Mouse (Mus musculus): Measurements from ENCODE around the gene Upf3b. TPM values are rescaled to one million over a fixed set of nuclear protein-coding genes. Genes with fewer than 3 reads are reported as not detected.
"Not testable (repeated sequence)": the region's sequence is repeated elsewhere in the genome, so short reads cannot be mapped to it uniquely, and the experiment has no call there.

Upf3b gene
- 2.9 and 4.7 TPM in 2 replicates for polyA plus RNA-seq (2012; rRNA removed)

GRCm38 (mm10) chrX:37110193-37110880, at the start of gene Upf3b:
TSS of gene Upf3b (minus strand) at chrX:37110322.
- Histone ChIP-seq H3K4me1 (ENCODE audit: control insufficient read depth, insufficient read depth, low read length) (0 out of 2 replicates have a peak, but pooled peaks cover 2% of the 10 kb centered on the region), H3K4me3 (replicated peaks; ENCODE audit: extremely low read depth, low read depth, low read length) (peak within 1 kb of the TSS; percentile 89)
- DNase-seq: peak; percentile 74
- TF ChIP-seq CTCF (IDR thresholded peaks at IDR 0.05; ENCODE audit: insufficient read depth, low read length) (no peak), POLR2A (IDR thresholded peaks at IDR 0.05; ENCODE audit: borderline replicate concordance, extremely low read depth, low read depth, low read length) (peak; percentile 77; the same call in 1 of the 2 replicates)
- WGBS: 27% methylated on average over 30 of the region's 30 CpGs

- no peak for DNase-seq
- TF ChIP-seq CTCF (IDR thresholded peaks at IDR 0.05; ENCODE audit: insufficient read depth, low read length) (no peak), POLR2A (IDR thresholded peaks at IDR 0.05; ENCODE audit: borderline replicate concordance, extremely low read depth, low read depth, low read length) (no peak)
- H3K4me1 ChIP-seq (ENCODE audit: control insufficient read depth, insufficient read depth, low read length): no peaks in the 10 kb centered on the region
- WGBS: 58% methylated on average over 4 of the region's 4 CpGs
- no peak overlapping the region for H3K4me3 ChIP-seq (replicated peaks; ENCODE audit: extremely low read depth, low read depth, low read length)
Measured at GRCm38 (mm10) chrX:37157839-37158238, 47.7 kb upstream of the Upf3b start.

- Histone ChIP-seq H3K4me1 (ENCODE audit: control insufficient read depth, insufficient read depth, low read length) (no peaks in the 10 kb centered on the region), H3K4me3 (replicated peaks; ENCODE audit: extremely low read depth, low read depth, low read length) (no peak overlapping the region)
- 80% methylated on average over 2 of the region's 2 CpGs for WGBS
- DNase-seq: no peak
- TF ChIP-seq CTCF (IDR thresholded peaks at IDR 0.05; ENCODE audit: insufficient read depth, low read length): peak; percentile 27; the same call in 1 of the 2 replicates
- no peak for TF ChIP-seq POLR2A (IDR thresholded peaks at IDR 0.05; ENCODE audit: borderline replicate concordance, extremely low read depth, low read depth, low read length)
Measured at GRCm38 (mm10) chrX:37144954-37145353, 34.8 kb upstream of the Upf3b start.

GRCm38 (mm10) chrX:37144498-37144897, 34.4 kb upstream of the Upf3b start:
- DNase-seq; H3K4me1 ChIP-seq (ENCODE audit: control insufficient read depth, insufficient read depth, low read length); H3K4me3 ChIP-seq (replicated peaks; ENCODE audit: extremely low read depth, low read depth, low read length): not testable (repeated sequence)
- 65% methylated on average over 2 of the region's 4 CpGs for WGBS

DNA sequence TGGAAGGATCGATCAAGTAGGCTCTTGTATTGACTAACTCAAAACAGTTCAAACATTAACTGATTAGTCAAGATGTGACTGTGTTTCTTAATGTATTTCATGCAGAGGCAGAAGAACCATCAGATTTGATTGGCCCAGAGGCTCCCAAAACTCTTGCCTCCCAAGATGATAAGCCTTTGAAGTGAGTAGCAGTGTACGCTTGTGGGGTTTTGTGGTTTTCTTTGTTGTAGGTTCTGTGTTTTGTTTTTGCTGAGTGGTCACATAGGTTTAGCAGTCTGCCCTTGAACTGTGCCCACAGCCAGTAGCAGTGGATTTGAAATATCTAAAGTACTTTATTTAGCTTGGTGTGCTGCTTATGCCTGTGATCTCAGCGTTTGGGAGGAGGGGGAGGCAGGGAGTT, 31.6 kb upstream of the Upf3b start:
- Histone ChIP-seq H3K4me1 (ENCODE audit: control insufficient read depth, insufficient read depth, low read length) (no peaks in the 10 kb centered on the region), H3K4me3 (replicated peaks; ENCODE audit: extremely low read depth, low read depth, low read length) (no peak overlapping the region)
- TF ChIP-seq CTCF (IDR thresholded peaks at IDR 0.05; ENCODE audit: insufficient read depth, low read length) (no peak), POLR2A (IDR thresholded peaks at IDR 0.05; ENCODE audit: borderline replicate concordance, extremely low read depth, low read depth, low read length) (no peak)
- WGBS: 78% methylated on average over 3 of the region's 3 CpGs
- DNase-seq: no peak

- Histone ChIP-seq H3K4me3 (replicated peaks; ENCODE audit: extremely low read depth, low read depth, low read length) (peak within 1 kb of the TSS; percentile 67), H3K4me1 (ENCODE audit: control insufficient read depth, insufficient read depth, low read length) (no peaks in the 10 kb centered on the region; the same call in 1 of the 2 replicates)
- TF ChIP-seq POLR2A (IDR thresholded peaks at IDR 0.05; ENCODE audit: borderline replicate concordance, extremely low read depth, low read depth, low read length): 0 out of 2 replicates have a peak, but pooled peaks have one; percentile 36
- no peak for TF ChIP-seq CTCF (IDR thresholded peaks at IDR 0.05; ENCODE audit: insufficient read depth, low read length)
- 19% methylated on average over 58 of the region's 58 CpGs for WGBS
- DNase-seq: peak; percentile 63
Measured at GRCm38 (mm10) chrX:37126671-37127358, 16.7 kb upstream of the Upf3b start, which contains the start of gene Nkap. TSS of gene Nkap (plus strand) at chrX:37126795.

- H3K4me1 ChIP-seq (ENCODE audit: control insufficient read depth, insufficient read depth, low read length): no peaks in the 10 kb centered on the region; the same call in 1 of the 2 replicates
- no peak for TF ChIP-seq POLR2A (IDR thresholded peaks at IDR 0.05; ENCODE audit: borderline replicate concordance, extremely low read depth, low read depth, low read length)
- DNase-seq: no peak
- WGBS: 92% methylated on average over 7 of the region's 7 CpGs
- no peak overlapping the region for H3K4me3 ChIP-seq (replicated peaks; ENCODE audit: extremely low read depth, low read depth, low read length)
Measured at GRCm38 (mm10) chrX:37125511-37125910, 15.4 kb upstream of the Upf3b start.

- Histone ChIP-seq H3K4me1 (ENCODE audit: control insufficient read depth, insufficient read depth, low read length) (no peaks in the 10 kb centered on the region), H3K4me3 (replicated peaks; ENCODE audit: extremely low read depth, low read depth, low read length) (no peak overlapping the region)
- no peak for DNase-seq
- WGBS: 55% methylated on average over 5 of the region's 5 CpGs
- no peak for TF ChIP-seq CTCF (IDR thresholded peaks at IDR 0.05; ENCODE audit: insufficient read depth, low read length)
- no peak for TF ChIP-seq POLR2A (IDR thresholded peaks at IDR 0.05; ENCODE audit: borderline replicate concordance, extremely low read depth, low read depth, low read length)
Measured at GRCm38 (mm10) chrX:37120212-37120611, 10.1 kb upstream of the Upf3b start.

GRCm38 (mm10) chrX:37119585-37119984, 9.5 kb upstream of the Upf3b start:
- no peaks in the 10 kb centered on the region for H3K4me1 ChIP-seq (ENCODE audit: control insufficient read depth, insufficient read depth, low read length)
- TF ChIP-seq POLR2A (IDR thresholded peaks at IDR 0.05; ENCODE audit: borderline replicate concordance, extremely low read depth, low read depth, low read length): no peak
- no peak overlapping the region for H3K4me3 ChIP-seq (replicated peaks; ENCODE audit: extremely low read depth, low read depth, low read length)
- WGBS: 46% methylated on average over 3 of the region's 3 CpGs
- no peak for DNase-seq

- Histone ChIP-seq H3K4me1 (ENCODE audit: control insufficient read depth, insufficient read depth, low read length) (no peaks in the 10 kb centered on the region), H3K4me3 (replicated peaks; ENCODE audit: extremely low read depth, low read depth, low read length) (no peak overlapping the region)
- 32% methylated on average over 5 of the region's 5 CpGs for WGBS
- no peak for TF ChIP-seq CTCF (IDR thresholded peaks at IDR 0.05; ENCODE audit: insufficient read depth, low read length)
- no peak for TF ChIP-seq POLR2A (IDR thresholded peaks at IDR 0.05; ENCODE audit: borderline replicate concordance, extremely low read depth, low read depth, low read length)
- no peak for DNase-seq
Measured at GRCm38 (mm10) chrX:37117085-37117484, 7.0 kb upstream of the Upf3b start.

Data from lung, adult 2 months (tissue).